Mouse (Mus musculus) cerebellum, adult 2 months (tissue): Measurements from ENCODE around the gene Cdc14a. TPM values are rescaled to one million over a fixed set of nuclear protein-coding genes. Genes with fewer than 3 reads are reported as not detected.

Source experiments
- DNase-seq, 2 experiments: peaks; one replicate each; pipeline ENCODE4 v3.0.0; 2021
- H3K27ac ChIP-seq: fragments of 200-500 bp; 2 replicates; pipeline ENCODE4 v1.5.1; 2012; ENCODE audit warnings: low read length, control low read depth, inconsistent platforms; ENCODE audit not compliant: insufficient read depth
- H3K27me3 ChIP-seq: fragments of 200-500 bp; 2 replicates; pipeline ENCODE4 v1.6.1; 2012; ENCODE audit warnings: inconsistent platforms, mild to moderate bottlenecking, low read length, moderate library complexity; ENCODE audit not compliant: control insufficient read depth, insufficient read depth
- H3K4me1 ChIP-seq: fragments of 200-500 bp; 2 replicates; pipeline ENCODE4 v1.6.1; 2011; ENCODE audit warnings: low read length; ENCODE audit not compliant: control insufficient read depth, insufficient read depth
- H3K4me3 ChIP-seq: fragments of 200-500 bp; replicated peaks from 2 replicates; pipeline ENCODE3; 2011; ENCODE audit warnings: mild to moderate bottlenecking, low read depth, low read length, control low read depth; ENCODE audit not compliant: insufficient read depth
- CTCF ChIP-seq: fragments of 200-500 bp; IDR thresholded peaks from 2 replicates; pipeline ENCODE4 v1.5.1; 2011; ENCODE audit warnings: low read depth, mild to moderate bottlenecking, control low read depth, low read length, moderate library complexity, borderline replicate concordance; ENCODE audit not compliant: insufficient read depth
- POLR2A ChIP-seq: fragments of 200-500 bp; IDR thresholded peaks from 2 replicates; pipeline ENCODE4 v1.6.1; 2011; ENCODE audit warnings: low read length, control low read depth, borderline replicate concordance; ENCODE audit not compliant: insufficient read depth
- WGBS: fragments of 180-500 bp; shearing (Covaris S2); methylation state at CpG from one replicate; pipeline ENCODE4 v1.1.7; 2018; 5-methylcytosine and 5-hydroxymethylcytosine counted together
- polyA plus RNA-seq: library from polyadenylated mRNA; depleted of rRNA; stranded (reverse); fragments of >200 nt; gene quantifications from 2 replicates; pipeline ENCODE4 v1.2.3, GENCODE M21; 2012

Gene Cdc14a
- polyA plus RNA-seq, 1 experiment: 2.6 TPM

DNA sequence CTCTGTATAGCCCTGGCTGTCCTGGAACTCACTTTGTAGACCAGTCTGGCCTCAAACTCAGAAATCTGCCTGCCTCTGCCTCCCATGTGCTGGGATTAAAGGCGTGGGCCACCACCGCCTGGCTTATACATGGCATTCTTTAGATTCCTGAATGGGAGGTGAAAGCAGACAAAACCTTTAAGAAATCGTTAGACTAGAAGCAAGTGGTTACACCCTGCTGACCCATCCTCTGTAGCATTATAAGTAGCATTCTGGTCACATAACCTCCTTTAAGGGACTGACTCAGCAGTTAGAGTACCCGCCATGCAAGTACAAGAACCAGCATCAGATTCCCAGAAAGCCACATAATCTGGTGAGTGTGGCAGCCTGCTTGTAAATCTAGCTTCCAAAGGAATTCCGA lies 81.6 kb downstream of the Cdc14a start:
- no peak for DNase-seq
- Histone ChIP-seq H3K4me3 (no peak overlapping the region), H3K4me1 (no peaks in the 10 kb centered on the region), H3K27me3 (no peaks in the 10 kb centered on the region), H3K27ac (no peak overlapping the region)
- 88% methylated on average over 5 of the region's 5 CpGs for WGBS
- TF ChIP-seq POLR2A: no peak
- no peak for TF ChIP-seq CTCF

DNA sequence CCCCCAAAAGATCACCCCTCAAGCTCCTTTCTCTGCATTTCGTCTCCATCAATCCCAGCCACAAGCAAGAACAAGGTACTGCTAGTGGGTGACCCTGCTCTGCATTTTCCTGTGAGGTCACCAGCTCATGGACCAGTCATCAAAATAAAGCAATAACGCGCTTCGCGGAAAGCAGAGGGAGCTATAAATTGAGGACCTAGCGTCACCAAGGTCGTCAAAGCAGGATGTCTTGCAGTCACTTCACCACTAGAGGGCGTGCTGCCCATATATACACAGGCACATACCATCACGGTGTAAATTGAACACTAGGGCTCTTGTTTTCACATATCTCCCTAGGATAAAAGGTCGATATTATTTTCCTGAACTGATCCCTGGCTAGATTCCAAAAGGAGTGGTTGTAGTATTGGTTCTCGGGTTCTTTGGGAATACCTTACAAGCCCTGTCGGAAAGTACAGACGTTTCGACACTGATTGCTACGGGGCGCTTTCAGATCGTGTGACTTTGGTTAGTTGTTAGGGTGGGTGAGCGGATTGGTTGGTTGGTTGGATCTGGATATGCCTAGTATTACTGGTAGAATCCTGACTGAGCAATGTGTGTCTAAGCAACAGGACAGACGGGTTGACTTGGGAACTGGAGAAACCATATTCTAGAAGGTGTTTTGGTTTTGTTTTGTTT lies 82.7 kb downstream of the Cdc14a start:
- TF ChIP-seq POLR2A (no peak), CTCF (peak; percentile 61; the same call in 1 of the 2 replicates)
- no peaks in the 10 kb centered on the region for H3K27me3 ChIP-seq
- peak; percentile 36 to 37 for DNase-seq
- H3K4me3 ChIP-seq: no peak overlapping the region
- no peak overlapping the region for H3K27ac ChIP-seq
- WGBS: 55% methylated on average over 19 of the region's 19 CpGs
- no peaks in the 10 kb centered on the region for H3K4me1 ChIP-seq

DNA sequence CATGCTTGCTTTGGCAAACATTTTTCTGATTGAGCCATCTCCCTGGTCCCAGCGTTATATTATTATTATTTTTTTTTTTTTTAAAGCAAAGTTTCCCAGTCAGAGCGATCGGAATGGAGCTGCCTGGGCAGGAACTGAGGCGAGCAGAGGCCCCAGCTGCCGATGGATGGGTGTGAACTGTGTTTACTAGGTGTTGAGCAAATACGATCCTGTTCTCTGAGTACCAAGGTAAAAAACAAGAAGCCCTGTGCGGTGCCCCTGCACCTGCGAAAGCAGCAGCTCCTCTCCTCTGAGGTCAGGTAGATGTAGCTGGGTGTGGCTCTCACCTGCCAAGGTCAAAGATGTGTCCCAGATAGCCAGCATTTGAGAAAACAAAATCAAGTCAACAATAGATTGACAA lies 83.6 kb downstream of the Cdc14a start:
- Histone ChIP-seq H3K27me3 (no peaks in the 10 kb centered on the region), H3K27ac (no peak overlapping the region), H3K4me3 (no peak overlapping the region), H3K4me1 (no peaks in the 10 kb centered on the region)
- DNase-seq: no peak
- no peak for TF ChIP-seq CTCF
- 93% methylated on average over 8 of the region's 8 CpGs for WGBS

DNA sequence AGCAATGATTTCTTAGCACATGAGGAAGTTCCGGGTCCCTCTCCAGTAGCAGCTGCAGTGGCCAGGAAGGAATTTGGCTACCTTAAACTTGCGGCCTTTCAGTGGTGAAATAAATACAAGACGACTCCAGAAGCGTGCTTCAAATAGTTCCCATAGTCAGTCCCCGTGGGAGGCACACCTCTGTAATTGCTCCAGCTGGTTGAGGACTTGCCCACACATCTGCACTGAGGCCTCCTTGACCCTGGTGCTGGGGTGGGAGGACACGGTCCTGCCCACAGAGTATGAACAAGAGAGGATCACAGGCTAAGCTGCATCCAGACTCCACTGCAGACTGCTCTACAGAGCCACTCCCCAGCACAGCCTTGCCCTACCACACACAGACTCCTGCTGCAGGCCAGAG lies 85.2 kb downstream of the Cdc14a start:
- H3K27me3 ChIP-seq: no peaks in the 10 kb centered on the region
- DNase-seq: no peak
- no peak overlapping the region for H3K27ac ChIP-seq
- H3K4me1 ChIP-seq: no peaks in the 10 kb centered on the region
- WGBS: 84% methylated on average over 6 of the region's 6 CpGs
- no peak overlapping the region for H3K4me3 ChIP-seq
- TF ChIP-seq POLR2A: no peak
- no peak for TF ChIP-seq CTCF

DNA sequence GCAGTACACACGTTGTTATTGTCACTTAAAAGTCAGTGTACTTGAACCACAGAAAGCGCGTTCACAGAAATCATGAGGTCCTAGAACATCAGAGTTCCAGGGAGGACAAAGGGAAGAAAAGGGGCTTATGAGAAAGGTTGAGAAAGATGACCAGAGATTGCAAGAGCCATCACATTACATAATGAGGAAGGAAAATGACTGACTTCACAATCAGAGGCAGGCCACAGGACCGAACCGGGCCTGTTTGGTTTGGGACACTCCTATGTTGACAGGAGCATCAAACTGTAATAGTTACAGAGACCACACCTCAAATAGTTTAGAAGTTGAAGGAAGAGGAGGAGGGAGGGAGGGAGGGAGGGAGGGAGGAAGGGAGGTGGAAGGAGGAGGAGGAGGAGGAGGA lies 86.0 kb downstream of the Cdc14a start:
- no peaks in the 10 kb centered on the region for H3K4me1 ChIP-seq
- TF ChIP-seq POLR2A (no peak), CTCF (no peak)
- H3K27me3 ChIP-seq: no peaks in the 10 kb centered on the region
- no peak for DNase-seq
- H3K27ac ChIP-seq: no peak overlapping the region
- 90% methylated on average over 5 of the region's 5 CpGs for WGBS
- no peak overlapping the region for H3K4me3 ChIP-seq

DNA sequence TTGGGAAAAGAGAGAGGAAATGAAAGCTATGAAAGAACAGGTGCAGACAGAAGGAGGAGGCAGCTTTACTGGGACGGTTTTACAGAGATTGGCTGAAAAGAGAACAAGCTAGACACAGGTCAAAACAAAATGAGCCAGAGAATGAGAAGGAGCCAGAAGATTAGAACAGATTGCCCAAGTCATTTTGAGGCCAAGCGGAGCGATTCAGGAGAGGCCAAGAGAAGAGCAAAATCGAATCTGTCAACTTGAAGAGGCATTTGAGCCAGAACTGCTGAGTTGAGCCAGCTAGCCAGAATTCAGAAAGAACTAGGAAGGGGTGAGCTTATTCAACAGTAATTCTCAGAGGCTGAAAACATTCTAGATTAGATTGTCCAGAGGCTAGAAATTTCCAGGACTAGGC lies 88.8 kb downstream of the Cdc14a start:
- 15% methylated on average over 4 of the region's 4 CpGs for WGBS
- TF ChIP-seq POLR2A (no peak), CTCF (no peak)
- Histone ChIP-seq H3K4me3 (no peak overlapping the region), H3K27me3 (no peaks in the 10 kb centered on the region), H3K27ac (no peak overlapping the region), H3K4me1 (no peaks in the 10 kb centered on the region)
- no peak for DNase-seq

DNA sequence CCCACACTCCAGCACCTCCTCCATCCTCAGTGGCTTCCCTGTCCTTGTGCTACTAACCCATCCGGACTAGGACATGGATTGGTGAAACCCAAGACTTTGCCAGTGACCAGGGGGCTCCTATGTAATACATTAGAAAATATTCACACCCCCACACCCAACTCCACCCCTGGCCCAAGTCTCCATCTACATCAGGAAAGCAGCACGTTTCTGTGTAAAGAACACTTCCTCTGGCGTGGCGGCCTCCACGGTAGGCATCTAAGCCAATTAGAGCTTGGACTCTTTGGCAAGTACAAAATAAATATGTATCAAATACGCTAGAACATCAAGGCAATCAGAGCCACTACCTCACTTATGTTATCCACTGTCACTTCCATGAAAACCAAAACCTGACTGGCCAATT lies 90.1 kb downstream of the Cdc14a start:
- H3K4me3 ChIP-seq: no peak overlapping the region
- H3K27ac ChIP-seq: no peak overlapping the region

DNA sequence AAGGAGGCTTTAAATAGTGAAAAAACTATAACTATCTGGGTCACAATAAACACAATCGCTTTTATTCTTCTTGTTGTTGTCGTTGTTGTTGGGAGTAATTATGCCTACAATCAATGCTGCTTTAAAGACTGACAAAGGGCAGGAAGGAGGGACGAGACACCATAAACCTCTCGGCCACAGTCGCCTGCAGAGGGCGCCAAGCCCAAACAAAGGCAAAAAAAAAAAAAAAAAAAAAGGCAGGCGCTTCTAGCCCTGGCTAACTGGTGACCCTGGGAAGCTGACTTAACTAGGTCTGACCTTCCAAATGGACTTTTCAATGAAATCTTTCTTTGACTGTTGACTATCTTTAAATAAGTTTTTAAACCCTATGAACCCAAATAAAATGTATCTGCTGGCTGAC lies 90.6 kb downstream of the Cdc14a start:
- WGBS: 18% methylated on average over 7 of the region's 7 CpGs
- no peak for TF ChIP-seq POLR2A
- peak; percentile 42; the same call in 1 of the 2 replicates for TF ChIP-seq CTCF
- no peak overlapping the region for H3K27ac ChIP-seq
- no peaks in the 10 kb centered on the region for H3K27me3 ChIP-seq
- no peaks in the 10 kb centered on the region for H3K4me1 ChIP-seq
- H3K4me3 ChIP-seq: no peak overlapping the region
- DNase-seq: no peak

More for the DNA sequence above, 90.1 kb downstream of the Cdc14a start:
- Histone ChIP-seq H3K4me1 (no peaks in the 10 kb centered on the region), H3K27me3 (no peaks in the 10 kb centered on the region)
- DNase-seq: no peak
- WGBS: 84% methylated on average over 6 of the region's 6 CpGs
- TF ChIP-seq POLR2A (no peak), CTCF (no peak)
